In genomic region chr1:36588476-36589450, GRCm38 (mm10) we compare ENCODE assay signal across 8 mouse cellular contexts. TPM values are rescaled to one million over a fixed set of nuclear protein-coding genes. Genes with fewer than 3 reads are reported as not detected.
DNase-seq lines count a peak whose midpoint lies in the region; ATAC-seq and TF ChIP-seq lines count a peak whose summit lies in the region.

No protein-coding gene starts in this region.

- no peaks in the 10 kb centered on the region for H3K27me3 ChIP-seq in heart, adult 2 months (ENCODE audit: control insufficient read depth, insufficient read depth, low read length)
- H3K27me3 ChIP-seq in intestine, postnatal 0 days (replicated peaks; ENCODE audit: control insufficient read depth, insufficient read depth, low read length) = no peaks in the 10 kb centered on the region
- peaks cover 9% of the 10 kb centered on the region; the same call in 1 of the 2 replicates for H3K27me3 ChIP-seq in neural tube, embryonic 13.5 days

- H3K9ac ChIP-seq in heart, adult 2 months (ENCODE audit: low read depth, low read length) = peak overlapping the region; percentile 28
- no peak overlapping the region for H3K9ac ChIP-seq in intestine, postnatal 0 days (ENCODE audit: low read depth, low read length)
- H3K9ac ChIP-seq in neural tube, embryonic 13.5 days = no peak overlapping the region

- 0 out of 2 replicates have a peak, but pooled peaks have one; percentile 23 for TF ChIP-seq POLR2A in heart, adult 2 months (IDR thresholded peaks at IDR 0.05; ENCODE audit: insufficient read depth, low read depth, low read length)

- no peaks in the 10 kb centered on the region for H3K36me3 ChIP-seq in heart, adult 2 months (ENCODE audit: control insufficient read depth, insufficient read depth, low read length)
- H3K36me3 ChIP-seq in intestine, postnatal 0 days (ENCODE audit: control insufficient read depth, insufficient read depth) = no peaks in the 10 kb centered on the region
- no peaks in the 10 kb centered on the region for H3K36me3 ChIP-seq in neural tube, embryonic 13.5 days

- 0 out of 2 replicates have a peak overlapping the region, but pooled peaks have one; percentile 9 for H3K4me2 ChIP-seq in intestine, postnatal 0 days (replicated peaks; ENCODE audit: low read depth)
- no peak overlapping the region for H3K4me2 ChIP-seq in neural tube, embryonic 13.5 days

- H3K4me3 ChIP-seq in heart, adult 2 months = no peak overlapping the region
- H3K4me3 ChIP-seq in intestine, postnatal 0 days (ENCODE audit: low read depth, low read length) = no peak overlapping the region
- H3K4me3 ChIP-seq in neural tube, embryonic 13.5 days = no peak overlapping the region

- peak; percentile 32 for DNase-seq in adrenal gland, adult 2 months
- no peak for DNase-seq in adrenal gland, postnatal 36 days
- DNase-seq in adipocyte (ENCODE audit: low spot score) = peak; percentile 97
- peak; percentile 66 to 69 for DNase-seq in heart, adult 2 months
- no peak for DNase-seq in layer of hippocampus, postnatal 36 days
- no peak for DNase-seq in thymus, postnatal 4 days

- ATAC-seq in intestine, postnatal 0 days = peak; percentile 37
- peak; percentile 32; the same call in 1 of the 2 replicates for ATAC-seq in neural tube, embryonic 13.5 days (ENCODE audit: low read depth)

- H3K79me2 ChIP-seq in heart, adult 2 months (replicated peaks; ENCODE audit: control insufficient read depth, insufficient read depth, low read length) = no peaks in the 10 kb centered on the region

- intact Hi-C loops in heart, adult 2 months (cut with DNase I) = loop anchor here (2.0 kb wide), 1 partner anchor 34 kb away; no protein-coding TSS in a partner anchor

- no peak for TF ChIP-seq EP300 in heart, adult 2 months (IDR thresholded peaks at IDR 0.05; ENCODE audit: insufficient read depth, low read depth, low read length)

- no peaks in the 10 kb centered on the region for H3K9me3 ChIP-seq in intestine, postnatal 0 days (ENCODE audit: control insufficient read depth)
- no peaks in the 10 kb centered on the region for H3K9me3 ChIP-seq in neural tube, embryonic 13.5 days

- WGBS in heart, adult 2 months = 30% methylated on average over 13 of the region's 13 CpGs
- 58% methylated on average over 13 of the region's 13 CpGs for WGBS in intestine, postnatal 0 days
- WGBS in neural tube, embryonic 13.5 days = 67% methylated on average over 13 of the region's 13 CpGs

- H3K27ac ChIP-seq in heart, adult 2 months = peak overlapping the region; percentile 91
- peak overlapping the region; percentile 57 for H3K27ac ChIP-seq in intestine, postnatal 0 days (ENCODE audit: low read depth, low read length)
- H3K27ac ChIP-seq in neural tube, embryonic 13.5 days (replicated peaks) = peak overlapping the region; percentile 54

- no peak for TF ChIP-seq CTCF in heart, adult 2 months (IDR thresholded peaks at IDR 0.05)
- TF ChIP-seq CTCF in intestine, postnatal 0 days (IDR thresholded peaks at IDR 0.05; ENCODE audit: low read depth) = no peak

- peaks cover 19% of the 10 kb centered on the region for H3K4me1 ChIP-seq in heart, adult 2 months (ENCODE audit: control insufficient read depth, insufficient read depth, low read length)
- 0 out of 2 replicates have a peak, but pooled peaks cover 8% of the 10 kb centered on the region for H3K4me1 ChIP-seq in intestine, postnatal 0 days (replicated peaks; ENCODE audit: control insufficient read depth, insufficient read depth, low read length)
- H3K4me1 ChIP-seq in neural tube, embryonic 13.5 days (replicated peaks) = peaks cover 30% of the 10 kb centered on the region

RNA-seq across cellular contexts. Expression of gene Sema4c, which starts 30.6 kb away (rescaled TPM):
- 10 to 100 TPM; 13.0 to 25.3 TPM for total RNA-seq in adrenal gland, adult 2 months (2021)
- 22.5 and 24.0 TPM in 2 replicates for polyA plus RNA-seq in adrenal gland, adult 2 months (2012; rRNA removed)
- 10 to 100 TPM; 18.6 to 19.5 TPM for total RNA-seq in adrenal gland, postnatal 36 days (2021)
- 10 to 100 TPM; 10.6 to 11.1 TPM for total RNA-seq in heart, adult 2 months (2021)
- polyA plus RNA-seq in heart, adult 2 months (2012; rRNA removed) = 12.7 and 15.2 TPM in 2 replicates
- 3.5 and 3.9 TPM in 2 replicates for polyA plus RNA-seq in intestine, postnatal 0 days (2015; fragmentation: Nextera tagmentation; extraction: Ambion mirVana)
- polyA plus RNA-seq in neural tube, embryonic 13.5 days (2015; fragmentation: Nextera tagmentation; extraction: Ambion mirVana) = 23.4 and 25.2 TPM in 2 replicates
- 10 to 100 TPM; 11.4 to 11.6 TPM for total RNA-seq in layer of hippocampus, postnatal 36 days (2021)

RNA-seq across cellular contexts. Expression of gene Ankrd39, which starts 41.5 kb away (rescaled TPM):
- 10 to 100 TPM; 11.1 to 14.5 TPM for total RNA-seq in adrenal gland, adult 2 months (2021)
- 24.4 and 41.9 TPM in 2 replicates for polyA plus RNA-seq in adrenal gland, adult 2 months (2012; rRNA removed)
- total RNA-seq in adrenal gland, postnatal 36 days (2021) = 10 to 100 TPM; 11.3 to 12.6 TPM
- 1 to 10 TPM; 6.2 to 6.3 TPM for total RNA-seq in heart, adult 2 months (2021)
- polyA plus RNA-seq in heart, adult 2 months (2012; rRNA removed) = 11.1 TPM in 2 replicates
- 15.0 and 18.5 TPM in 2 replicates for polyA plus RNA-seq in intestine, postnatal 0 days (2015; fragmentation: Nextera tagmentation; extraction: Ambion mirVana)
- polyA plus RNA-seq in neural tube, embryonic 13.5 days (2015; fragmentation: Nextera tagmentation; extraction: Ambion mirVana) = 23.8 and 26.2 TPM in 2 replicates
- total RNA-seq in layer of hippocampus, postnatal 36 days (2021) = 10 to 100 TPM; 11.9 to 12.6 TPM

RNA-seq across cellular contexts. Expression of gene Gm42417, which starts 49.5 kb away (rescaled TPM):
- total RNA-seq in adrenal gland, adult 2 months (2021) = not detected
- not detected in 2 replicates for polyA plus RNA-seq in adrenal gland, adult 2 months (2012; rRNA removed)
- under 1 TPM in 1 of 2 experiments, not detected in 1; 0.49 TPM for total RNA-seq in adrenal gland, postnatal 36 days (2021)
- total RNA-seq in heart, adult 2 months (2021) = 100 to 1,000 TPM; 148 to 172 TPM
- 0.09 TPM in 1 of 2 replicates, not detected in the other for polyA plus RNA-seq in heart, adult 2 months (2012; rRNA removed)
- 0.22 TPM in 1 of 2 replicates, not detected in the other for polyA plus RNA-seq in intestine, postnatal 0 days (2015; fragmentation: Nextera tagmentation; extraction: Ambion mirVana)
- polyA plus RNA-seq in neural tube, embryonic 13.5 days (2015; fragmentation: Nextera tagmentation; extraction: Ambion mirVana) = 0.32 and 1.9 TPM in 2 replicates
- not detected for total RNA-seq in layer of hippocampus, postnatal 36 days (2021)

RNA-seq across cellular contexts. Expression of gene Ankrd23, which starts 52.1 kb away (rescaled TPM):
- 10 to 100 TPM in 1 of 2 experiments, 1 to 10 TPM in 1; 6.9 to 11.2 TPM for total RNA-seq in adrenal gland, adult 2 months (2021)
- polyA plus RNA-seq in adrenal gland, adult 2 months (2012; rRNA removed) = 16.5 and 19.9 TPM in 2 replicates
- total RNA-seq in adrenal gland, postnatal 36 days (2021) = 1 to 10 TPM; 6.4 to 8.1 TPM
- 100 to 1,000 TPM; 310 to 338 TPM for total RNA-seq in heart, adult 2 months (2021)
- 397 and 412 TPM in 2 replicates for polyA plus RNA-seq in heart, adult 2 months (2012; rRNA removed)
- 2.1 and 3.8 TPM in 2 replicates for polyA plus RNA-seq in intestine, postnatal 0 days (2015; fragmentation: Nextera tagmentation; extraction: Ambion mirVana)
- 19.0 and 19.2 TPM in 2 replicates for polyA plus RNA-seq in neural tube, embryonic 13.5 days (2015; fragmentation: Nextera tagmentation; extraction: Ambion mirVana)
- 1 to 10 TPM; 7.9 to 8.5 TPM for total RNA-seq in layer of hippocampus, postnatal 36 days (2021)

Comparison
In these comparisons a context has a peak if more than half of its experiments do, and no peak if none do; other contexts are left out.
1. DNase-seq: peak in adrenal gland, adult 2 months (single experiment), adipocyte (single experiment) and heart, adult 2 months (2 of 2); none in adrenal gland, postnatal 36 days (0 of 2), layer of hippocampus, postnatal 36 days (0 of 2) and thymus, postnatal 4 days (single experiment).
2. RNA of gene Gm42417, which starts 49.5 kb away (total RNA-seq): 148 to 172 TPM in heart, adult 2 months; 0.49 TPM in adrenal gland, postnatal 36 days, not detected in adrenal gland, adult 2 months and not detected in layer of hippocampus, postnatal 36 days; every median in the first group is over 10 times any median in the second.
3. Peak in every context shown above with its lines, with median percentiles within 50 percentile points of each other: H3K27ac ChIP-seq.